Mouse (Mus musculus) layer of hippocampus, adult 18-20 months (tissue): ENCODE results near the gene Svs2. TPM values are rescaled to one million over a fixed set of nuclear protein-coding genes. Genes with fewer than 3 reads are reported as not detected.

Experiments
- total RNA-seq, 2 experiments: library from RNA; stranded (reverse); gene quantifications; 2 replicates each; pipeline ENCODE4 v1.2.3; 2021

Svs2 gene
- total RNA-seq, 2 experiments from 2014 or later = not detected

Other genes with a start within 250 kb of the Svs2 start
- 100 to 1,000 TPM; 508 to 533 TPM for gene Ywhab, start 243.5 kb downstream of the Svs2 start, total RNA-seq
- under 1 TPM; 0.36 to 0.37 TPM for gene Pabpc1l, start 213.0 kb downstream of the Svs2 start, total RNA-seq
- 10 to 100 TPM; 44.7 to 47.0 TPM for gene Stk4, start 168.1 kb downstream of the Svs2 start, total RNA-seq
- 100 to 1,000 TPM; 118 to 122 TPM for gene Tomm34, start 167.3 kb downstream of the Svs2 start, total RNA-seq
- gene Kcns1, start 67.4 kb downstream of the Svs2 start, total RNA-seq = 1 to 10 TPM; 5.1 TPM
- gene Wfdc5, start 55.7 kb downstream of the Svs2 start, total RNA-seq = not detected
- not detected for gene Wfdc12, start 47.9 kb downstream of the Svs2 start, total RNA-seq
- not detected for gene Wfdc15a, start 38.3 kb downstream of the Svs2 start, total RNA-seq
- not detected for gene Wfdc15b, start 16.8 kb downstream of the Svs2 start, total RNA-seq
- not detected for gene Svs3b, start 18.2 kb upstream of the Svs2 start, total RNA-seq
- gene Svs4, start 40.0 kb upstream of the Svs2 start, total RNA-seq = not detected
- not detected for gene Svs3a, start 50.8 kb upstream of the Svs2 start, total RNA-seq
- gene Svs6, start 78.3 kb upstream of the Svs2 start, total RNA-seq = not detected
- not detected for gene Svs5, start 94.3 kb upstream of the Svs2 start, total RNA-seq
- under 1 TPM; 0.61 to 0.77 TPM for gene Slpi, start 150.6 kb upstream of the Svs2 start, total RNA-seq
- gene Rbpjl, start 164.7 kb upstream of the Svs2 start, total RNA-seq = under 1 TPM; 0.38 to 0.42 TPM
- 10 to 100 TPM; 11.0 to 11.2 TPM for gene Matn4, start 166.7 kb upstream of the Svs2 start, total RNA-seq
- 100 to 1,000 TPM; 122 to 140 TPM for gene Sdc4, start 205.4 kb upstream of the Svs2 start, total RNA-seq
- gene Sys1, start 218.5 kb upstream of the Svs2 start, total RNA-seq = 10 to 100 TPM; 37.9 to 39.9 TPM
- 1 to 10 TPM; 5.4 to 9.9 TPM for gene Gm20458, start 222.5 kb upstream of the Svs2 start, total RNA-seq
- gene Trp53tg5, start 235.3 kb upstream of the Svs2 start, total RNA-seq = not detected
- 100 to 1,000 TPM; 118 to 138 TPM for gene Dbndd2, start 247.6 kb upstream of the Svs2 start, total RNA-seq